Mouse (Mus musculus) MN1 (cell line): ENCODE measurements around the gene Wdr44.

Experiments used
- DNase-seq: peaks from one replicate; pipeline ENCODE4 v3.0.0-alpha.2; 2016; ENCODE audit warnings: low spot score

The Wdr44 gene

DNA sequence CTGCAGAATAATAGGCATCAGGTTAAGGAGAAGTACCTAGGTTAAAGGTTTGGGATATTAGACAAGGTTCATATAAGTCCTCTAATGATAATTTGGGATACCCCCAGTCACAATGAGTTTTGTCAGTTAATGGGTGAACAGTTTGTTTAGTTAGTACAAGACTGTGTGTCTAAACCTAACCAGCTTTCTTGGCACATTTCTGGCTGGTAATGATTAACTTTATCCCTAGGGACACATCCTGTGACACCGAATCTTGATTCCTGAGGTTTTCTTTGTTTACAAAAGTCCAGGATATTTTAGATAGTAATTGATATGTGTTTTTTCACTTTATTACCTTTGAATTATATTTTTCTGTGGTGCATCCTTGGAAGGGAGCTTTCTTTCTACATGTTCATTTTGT is 148.1 kb downstream of the Wdr44 start:
- DNase-seq, result no peak
